Mouse (Mus musculus) layer of hippocampus, adult 18-20 months (tissue): ENCODE measurements around the gene Sbno2. TPM values are rescaled to one million over a fixed set of nuclear protein-coding genes. Genes with fewer than 3 reads are reported as not detected.

Experiments
- DNase-seq, 2 experiments: peaks; one replicate each; pipeline ENCODE4 v3.0.0; 2022; ENCODE audit warnings: low spot score in 2 of 2
- total RNA-seq, 2 experiments: library from RNA; stranded (reverse); gene quantifications; 2 replicates each; pipeline ENCODE4 v1.2.3; 2021

The Sbno2 gene
- total RNA-seq, 2 experiments from 2014 or later: 16.3 to 16.9 TPM

GRCm38 (mm10) chr10:80020603-80021319 lies 84.6 kb downstream of the Sbno2 start:
- no peak for DNase-seq

- DNase-seq: no peak
Observed at GRCm38 (mm10) chr10:80020191-80020590, 85.2 kb downstream of the Sbno2 start.

- no peak for DNase-seq
Observed at GRCm38 (mm10) chr10:80019471-80020131, 85.8 kb downstream of the Sbno2 start.

- DNase-seq: no peak
Observed at GRCm38 (mm10) chr10:80018739-80019297, 86.6 kb downstream of the Sbno2 start.

- DNase-seq: no peak
Observed at GRCm38 (mm10) chr10:80017771-80018170, 87.6 kb downstream of the Sbno2 start.

- DNase-seq: no peak
Observed at GRCm38 (mm10) chr10:80017361-80017760, 88.0 kb downstream of the Sbno2 start.

GRCm38 (mm10) chr10:80016931-80017330 lies 88.4 kb downstream of the Sbno2 start:
- no peak for DNase-seq

GRCm38 (mm10) chr10:80016511-80016910 lies 88.9 kb downstream of the Sbno2 start, which contains the start of gene Arhgap45:
Gene Arhgap45, plus strand, starts transcription at chr10:80016653.
- no peak for DNase-seq

GRCm38 (mm10) chr10:80015583-80015982 lies 89.8 kb downstream of the Sbno2 start:
- DNase-seq: no peak

- DNase-seq: no peak
Observed at GRCm38 (mm10) chr10:80014484-80015290, 90.7 kb downstream of the Sbno2 start.

- DNase-seq: no peak
Observed at GRCm38 (mm10) chr10:80013609-80014008, 91.8 kb downstream of the Sbno2 start.

GRCm38 (mm10) chr10:80011740-80012139 lies 93.6 kb downstream of the Sbno2 start:
- no peak for DNase-seq

Other genes starting within 250 kb of the Sbno2 start
- 1 to 10 TPM in 1 of 2 experiments, under 1 TPM in 1; 0.94 to 2.0 TPM for gene Prtn3, start 231.1 kb downstream of the Sbno2 start, total RNA-seq
- 10 to 100 TPM; 30.6 to 34.4 TPM for gene Plppr3, start 230.9 kb downstream of the Sbno2 start, total RNA-seq
- not detected for gene Elane, start 219.3 kb downstream of the Sbno2 start, total RNA-seq
- gene Cfd, start 214.7 kb downstream of the Sbno2 start, total RNA-seq: not detected
- gene Med16, start 196.6 kb downstream of the Sbno2 start, total RNA-seq: 10 to 100 TPM; 53.8 to 55.2 TPM
- gene Gm26602, start 194.7 kb downstream of the Sbno2 start, total RNA-seq: not detected
- gene Kiss1r, start 188.6 kb downstream of the Sbno2 start, total RNA-seq: 1 to 10 TPM; 6.7 to 7.8 TPM
- 100 to 1,000 TPM; 366 to 401 TPM for gene R3hdm4, start 184.4 kb downstream of the Sbno2 start, total RNA-seq
- 1 to 10 TPM; 5.5 to 5.8 TPM for gene Arid3a, start 178.5 kb downstream of the Sbno2 start, total RNA-seq
- gene Wdr18, start 145.4 kb downstream of the Sbno2 start, total RNA-seq: 10 to 100 TPM; 40.3 to 42.1 TPM
- under 1 TPM in 1 of 2 experiments, not detected in 1; 0.15 TPM for gene Grin3b, start 134.9 kb downstream of the Sbno2 start, total RNA-seq
- gene Tmem259, start 121.2 kb downstream of the Sbno2 start, total RNA-seq: 100 to 1,000 TPM; 118 to 123 TPM
- 1 to 10 TPM; 3.6 to 5.2 TPM for gene Cnn2, start 117.0 kb downstream of the Sbno2 start, total RNA-seq
- gene Abca7, start 109.1 kb downstream of the Sbno2 start, total RNA-seq: 10 to 100 TPM; 10.2 to 12.0 TPM
- gene Arhgap45, start 88.9 kb downstream of the Sbno2 start, total RNA-seq: 1 to 10 TPM; 4.1 to 4.2 TPM
- gene Polr2e, start 65.8 kb downstream of the Sbno2 start, total RNA-seq: 10 to 100 TPM; 88.2 to 93.9 TPM
- gene Gpx4, start 58.4 kb downstream of the Sbno2 start, total RNA-seq: 100 to 1,000 TPM; 509 to 545 TPM
- 100 to 1,000 TPM; 101 to 102 TPM for gene Stk11, start 10.2 kb upstream of the Sbno2 start, total RNA-seq
- 100 to 1,000 TPM; 354 to 359 TPM for gene Atp5d, start 33.1 kb upstream of the Sbno2 start, total RNA-seq
- 100 to 1,000 TPM; 362 to 363 TPM for gene Cbarp, start 35.3 kb upstream of the Sbno2 start, total RNA-seq
- 10 to 100 TPM; 59.4 to 68.4 TPM for gene Midn, start 42.7 kb upstream of the Sbno2 start, total RNA-seq
- 10 to 100 TPM; 60.7 to 76.4 TPM for gene Cirbp, start 60.4 kb upstream of the Sbno2 start, total RNA-seq
- 1 to 10 TPM; 6.4 to 6.5 TPM for gene 1600002K03Rik, start 67.4 kb upstream of the Sbno2 start, total RNA-seq
- 10 to 100 TPM in 1 of 2 experiments, 1 to 10 TPM in 1; 8.9 to 10.1 TPM for gene Efna2, start 73.9 kb upstream of the Sbno2 start, total RNA-seq
- gene Mum1, start 120.9 kb upstream of the Sbno2 start, total RNA-seq: 10 to 100 TPM; 37.4 to 45.1 TPM
- gene Ndufs7, start 143.6 kb upstream of the Sbno2 start, total RNA-seq: 100 to 1,000 TPM; 218 to 228 TPM
- 10 to 100 TPM; 24.5 to 26.7 TPM for gene Gamt, start 155.4 kb upstream of the Sbno2 start, total RNA-seq
- gene Dazap1, start 155.9 kb upstream of the Sbno2 start, total RNA-seq: 10 to 100 TPM; 77.2 to 83.0 TPM
- gene Rps15, start 186.9 kb upstream of the Sbno2 start, total RNA-seq: 1,000 to 10,000 TPM in 1 of 2 experiments, 100 to 1,000 TPM in 1; 997 to 1,043 TPM
- gene Apc2, start 190.4 kb upstream of the Sbno2 start, total RNA-seq: 10 to 100 TPM; 94.5 to 95.5 TPM
- gene 2310011J03Rik, start 215.0 kb upstream of the Sbno2 start, total RNA-seq: 10 to 100 TPM; 25.0 to 25.9 TPM
- gene Pcsk4, start 223.9 kb upstream of the Sbno2 start, total RNA-seq: 1 to 10 TPM; 3.5 to 3.8 TPM
- 10 to 100 TPM; 10.3 to 10.9 TPM for gene Reep6, start 224.4 kb upstream of the Sbno2 start, total RNA-seq
- gene Adamtsl5, start 242.8 kb upstream of the Sbno2 start, total RNA-seq: 1 to 10 TPM; 5.6 to 6.9 TPM